Mouse (Mus musculus): Measurements from ENCODE around the gene Slc1a3.

GRCm38 (mm10) chr15:8605538-8606188, 104.9 kb downstream of the Slc1a3 start:
- TF ChIP-seq CTCF (IDR thresholded peaks at IDR 0.05; ENCODE audit: low read depth) (no peak), EP300 (IDR thresholded peaks at IDR 0.05; ENCODE audit: low read depth) (no peak)
